Mouse (Mus musculus) C2C12 (cell line): ENCODE data around the gene 1700123O20Rik.

Experiments
- CEBPB ChIP-seq: IDR thresholded peaks from one replicate; pipeline ENCODE4 v1.6.1; 2011; ENCODE audit warnings: low read depth, mild to moderate bottlenecking, control low read depth, moderate library complexity
- CTCF ChIP-seq: IDR thresholded peaks from one replicate; pipeline ENCODE4 v1.5.1; 2011; ENCODE audit not compliant: control insufficient read depth, insufficient read depth, insufficient read length
- MAX ChIP-seq: IDR thresholded peaks from one replicate; pipeline ENCODE4 v1.6.1; 2011; ENCODE audit warnings: mild to moderate bottlenecking, control low read depth
- MYOD1 ChIP-seq: IDR thresholded peaks from one replicate; pipeline ENCODE4 v1.6.1; 2011; ENCODE audit warnings: low read depth; ENCODE audit not compliant: control insufficient read depth, insufficient read length
- MYOG ChIP-seq: IDR thresholded peaks from one replicate; pipeline ENCODE4 v1.6.1; 2011; ENCODE audit not compliant: control insufficient read depth, insufficient read length; ENCODE audit errors: extremely low read depth
- USF1 ChIP-seq: IDR thresholded peaks from one replicate; pipeline ENCODE4 v1.6.1; 2011; ENCODE audit warnings: low read depth, mild to moderate bottlenecking, control low read depth, moderate library complexity

DNA sequence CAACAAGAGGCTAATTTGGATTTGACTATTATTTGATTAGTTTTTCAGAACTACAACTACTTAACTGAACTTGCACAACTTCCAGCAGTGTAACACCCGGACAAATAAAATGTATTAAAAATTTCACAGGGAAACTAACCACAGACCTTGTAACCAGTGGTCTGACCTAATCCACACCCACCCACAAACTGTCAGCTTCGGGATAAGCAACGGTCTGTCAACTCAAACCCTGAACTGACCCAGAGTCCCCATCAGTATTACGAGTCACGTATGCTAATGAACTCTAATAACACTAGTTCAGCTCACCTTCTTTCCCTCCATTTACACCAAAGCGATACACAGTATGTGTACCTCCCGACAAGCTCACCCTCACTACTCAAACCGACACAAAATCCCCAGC lies 545 bp upstream of the 1700123O20Rik start:
- TF ChIP-seq CEBPB, result no peak
- no peak for TF ChIP-seq CTCF
- no peak for TF ChIP-seq USF1
- TF ChIP-seq MYOD1, result no peak
- TF ChIP-seq MAX, result no peak
- TF ChIP-seq MYOG, result no peak
